Mouse (Mus musculus): ENCODE measurements at regions not wholly inside any gene's neighbourhood (a gene's known extent, or its start where the extent isn't known, plus 50 kb on each side); places are given as distances from the start of the nearest gene placed in this dataset.
"Not testable (repeated sequence)": the region's sequence is repeated elsewhere in the genome, so short reads cannot be mapped to it uniquely, and the experiment has no call there.

DNA sequence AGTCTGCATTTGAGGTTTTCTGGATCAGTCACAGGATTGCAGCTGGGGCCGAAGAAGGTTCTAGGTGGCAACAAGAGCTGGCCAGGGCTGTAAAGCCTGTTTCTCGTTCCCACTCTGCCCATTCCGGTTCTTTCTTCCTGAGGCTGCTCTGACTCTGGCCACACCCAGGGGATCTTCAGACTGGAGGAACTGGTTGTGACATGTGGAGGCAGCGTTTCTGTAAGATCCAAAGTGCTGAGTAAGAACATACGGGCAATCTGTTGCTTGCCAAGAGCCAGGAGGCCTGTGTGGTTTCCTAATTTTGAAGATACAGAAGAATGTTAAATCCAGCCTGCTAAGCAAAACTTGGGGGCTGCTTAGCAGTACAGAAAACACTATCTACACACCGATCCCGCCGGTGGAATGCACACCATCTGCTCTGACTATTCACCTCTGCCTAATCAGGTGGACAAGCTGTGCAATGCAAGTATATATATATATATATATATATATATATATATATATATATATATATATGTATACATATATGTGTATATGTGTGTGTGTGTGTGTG, 99.3 kb upstream of the Bmp2k start:
- WGBS: 39% methylated on average over 8 of the region's 8 CpGs
- Histone ChIP-seq H3K4me1 (replicated peaks; ENCODE audit: control insufficient read depth, insufficient read depth, low read length) (peaks cover 5% of the 10 kb centered on the region; the same call in 1 of the 2 replicates), H3K27ac (ENCODE audit: low read length) (no peak overlapping the region), H3K36me3 (ENCODE audit: control insufficient read depth, insufficient read depth, low read length) (no peaks in the 10 kb centered on the region), H3K9ac (ENCODE audit: low read length) (no peak overlapping the region), H3K4me2 (ENCODE audit: low read depth, low read length) (no peak overlapping the region), H3K4me3 (ENCODE audit: low read length) (no peak overlapping the region), H3K9me3 (ENCODE audit: control insufficient read depth, low read length) (no peaks in the 10 kb centered on the region), H3K27me3 (ENCODE audit: control insufficient read depth, insufficient read depth, low read depth, low read length) (no peaks in the 10 kb centered on the region)
- peak; percentile 74 for ATAC-seq (ENCODE audit: low read depth)

DNA sequence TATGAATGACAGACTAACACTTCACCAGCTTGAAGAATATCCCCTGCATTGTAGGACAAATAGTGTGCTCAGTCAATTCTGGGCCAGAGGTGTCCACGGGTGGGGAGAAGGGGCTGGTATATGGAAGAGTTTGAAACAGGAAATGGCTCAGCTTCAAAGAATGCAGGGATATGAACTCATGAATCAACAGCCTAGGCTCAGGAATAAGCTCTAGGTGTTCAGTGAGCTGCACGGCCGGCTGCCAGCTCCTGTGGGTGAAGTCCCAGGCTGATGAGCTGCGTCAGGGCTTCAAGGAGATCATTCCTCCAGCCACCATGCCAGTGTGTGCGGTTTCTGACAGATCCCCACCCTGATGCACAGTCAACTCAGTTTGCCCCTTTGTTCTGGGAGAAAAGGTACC, 98.8 kb upstream of the Bmp2k start:
- Histone ChIP-seq H3K27me3 (ENCODE audit: control insufficient read depth, insufficient read depth, low read depth, low read length) (no peaks in the 10 kb centered on the region), H3K9me3 (ENCODE audit: control insufficient read depth, low read length) (no peaks in the 10 kb centered on the region), H3K36me3 (ENCODE audit: control insufficient read depth, insufficient read depth, low read length) (no peaks in the 10 kb centered on the region), H3K4me1 (replicated peaks; ENCODE audit: control insufficient read depth, insufficient read depth, low read length) (peaks cover 5% of the 10 kb centered on the region; the same call in 1 of the 2 replicates), H3K27ac (ENCODE audit: low read length) (no peak overlapping the region), H3K9ac (ENCODE audit: low read length) (no peak overlapping the region), H3K4me2 (ENCODE audit: low read depth, low read length) (no peak overlapping the region), H3K4me3 (ENCODE audit: low read length) (no peak overlapping the region)
- no peak for ATAC-seq (ENCODE audit: low read depth)
- WGBS: 43% methylated on average over 5 of the region's 5 CpGs

DNA sequence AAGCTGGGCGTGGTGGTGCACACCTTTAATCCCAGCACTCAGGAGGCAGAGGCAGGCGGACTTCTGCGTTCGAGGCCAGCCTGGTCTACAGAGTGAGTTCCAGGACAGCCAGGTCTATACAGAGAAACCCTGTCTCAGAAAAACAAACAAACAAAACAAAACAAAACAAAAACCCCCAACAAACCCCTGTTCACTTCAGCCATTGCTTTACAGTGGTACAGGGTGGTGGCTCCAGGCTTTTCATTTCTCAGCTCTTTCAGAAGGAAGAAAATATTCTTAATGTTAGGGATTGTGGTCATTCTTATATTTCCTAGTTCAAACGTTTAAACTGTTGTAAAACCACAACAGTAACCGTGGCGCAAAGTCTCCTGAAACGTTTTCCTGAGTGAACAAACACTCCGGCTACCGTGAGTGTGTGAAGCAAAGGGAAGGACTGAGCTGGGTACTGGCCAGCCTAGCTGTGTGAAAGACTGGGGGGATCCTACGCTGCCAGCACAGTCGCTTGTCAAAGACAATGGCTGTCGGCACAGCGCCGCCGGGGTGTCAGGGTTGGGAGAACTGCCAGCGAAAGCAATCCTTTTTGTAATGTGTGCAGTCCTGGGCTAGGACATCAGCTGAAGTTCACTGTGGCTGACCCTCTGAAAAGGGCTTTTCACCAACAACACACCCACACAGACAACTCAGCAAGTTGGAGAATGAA, 91.8 kb upstream of the Bmp2k start:
- Histone ChIP-seq H3K4me3 (ENCODE audit: low read length) (peak overlapping the region; percentile 14), H3K27me3 (ENCODE audit: control insufficient read depth, insufficient read depth, low read depth, low read length) (no peaks in the 10 kb centered on the region)
- peak; percentile 87 for ATAC-seq (ENCODE audit: low read depth)

DNA sequence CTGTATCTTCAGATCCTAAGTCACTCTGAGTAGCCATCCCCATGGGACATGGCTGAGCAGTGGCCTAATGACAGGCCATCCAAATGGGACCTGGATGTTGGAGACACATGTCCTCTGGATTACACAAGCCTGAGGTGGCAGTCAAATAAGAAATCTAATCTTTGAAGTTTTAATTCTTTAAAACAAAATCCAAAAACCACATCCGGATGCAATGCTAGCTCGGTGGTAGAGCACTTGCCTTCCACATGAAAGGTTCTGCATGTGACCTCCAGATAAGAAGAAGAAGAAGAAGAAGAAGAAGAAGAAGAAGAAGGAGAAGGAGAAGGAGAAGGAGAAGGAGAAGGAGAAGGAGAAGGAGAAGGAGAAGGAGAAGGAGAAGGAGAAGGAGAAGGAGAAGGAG, 89.1 kb upstream of the Bmp2k start:
- H3K4me3 ChIP-seq (ENCODE audit: low read length); H3K4me2 ChIP-seq (ENCODE audit: low read depth, low read length); H3K36me3 ChIP-seq (ENCODE audit: control insufficient read depth, insufficient read depth, low read length); H3K9me3 ChIP-seq (ENCODE audit: control insufficient read depth, low read length); H3K9ac ChIP-seq (ENCODE audit: low read length); H3K27ac ChIP-seq (ENCODE audit: low read length); H3K4me1 ChIP-seq (replicated peaks; ENCODE audit: control insufficient read depth, insufficient read depth, low read length); ATAC-seq (ENCODE audit: low read depth); H3K27me3 ChIP-seq (ENCODE audit: control insufficient read depth, insufficient read depth, low read depth, low read length): not testable (repeated sequence)
- WGBS: 82% methylated on average over 2 of the region's 2 CpGs

More for the DNA sequence above, 91.8 kb upstream of the Bmp2k start:
- no peaks in the 10 kb centered on the region; the same call in 1 of the 2 replicates for H3K4me1 ChIP-seq (replicated peaks; ENCODE audit: control insufficient read depth, insufficient read depth, low read length)
- H3K36me3 ChIP-seq (ENCODE audit: control insufficient read depth, insufficient read depth, low read length): no peaks in the 10 kb centered on the region
- H3K9me3 ChIP-seq (ENCODE audit: control insufficient read depth, low read length): no peaks in the 10 kb centered on the region
- no peak overlapping the region for H3K27ac ChIP-seq (ENCODE audit: low read length)
- whole genome bisulfite sequencing: 24% methylated on average over 17 of the region's 17 CpGs
- H3K4me2 ChIP-seq (ENCODE audit: low read depth, low read length): peak overlapping the region; percentile 47
- peak overlapping the region; percentile 49 for H3K9ac ChIP-seq (ENCODE audit: low read length)

GRCm38 (mm10) chr5:96909218-96909617, 88.3 kb upstream of the Bmp2k start:
- no peak overlapping the region for H3K9ac ChIP-seq (ENCODE audit: low read length)
- no peak overlapping the region for H3K4me3 ChIP-seq (ENCODE audit: low read length)
- H3K27me3 ChIP-seq (ENCODE audit: control insufficient read depth, insufficient read depth, low read depth, low read length): no peaks in the 10 kb centered on the region
- H3K9me3 ChIP-seq (ENCODE audit: control insufficient read depth, low read length): no peaks in the 10 kb centered on the region
- no peak overlapping the region for H3K27ac ChIP-seq (ENCODE audit: low read length)
- no peak for ATAC-seq (ENCODE audit: low read depth)
- WGBS: 72% methylated on average over 6 of the region's 6 CpGs
- peaks cover 6% of the 10 kb centered on the region for H3K4me1 ChIP-seq (replicated peaks; ENCODE audit: control insufficient read depth, insufficient read depth, low read length)
- no peak overlapping the region for H3K4me2 ChIP-seq (ENCODE audit: low read depth, low read length)
- no peaks in the 10 kb centered on the region for H3K36me3 ChIP-seq (ENCODE audit: control insufficient read depth, insufficient read depth, low read length)

DNA sequence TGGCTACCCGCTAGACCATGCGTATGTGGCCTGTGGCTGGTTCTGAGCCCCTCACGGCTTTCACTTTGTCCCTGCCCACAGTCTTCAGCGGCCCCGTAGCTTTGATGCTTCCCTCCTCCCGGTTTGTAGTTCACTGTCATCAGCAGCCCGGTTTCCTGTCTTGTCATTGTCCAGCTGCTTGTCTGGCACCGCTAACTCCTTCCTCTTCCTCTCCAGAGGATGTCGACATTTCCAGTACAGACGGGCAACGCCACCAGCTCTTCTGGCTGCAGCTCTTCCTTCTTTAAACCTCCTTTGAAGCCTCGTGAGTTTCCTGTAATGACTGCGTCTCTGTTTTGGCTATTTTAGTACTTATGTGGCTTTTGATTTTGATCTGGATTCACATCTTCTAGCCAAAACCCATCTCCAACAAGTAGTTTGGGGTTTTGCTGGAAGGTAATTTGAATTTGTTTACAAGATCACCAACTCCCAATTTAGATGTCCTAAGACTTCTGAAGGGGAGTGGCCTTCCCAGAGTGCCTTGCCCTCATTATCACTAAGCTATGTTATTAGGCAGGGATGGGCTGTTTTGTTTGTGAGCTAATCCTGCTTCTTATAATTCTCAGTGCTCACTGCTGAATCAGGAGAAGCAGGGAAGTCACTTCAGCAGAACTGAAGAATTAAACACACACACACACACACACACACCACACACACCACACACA, 85.8 kb upstream of the Bmp2k start:
- Histone ChIP-seq H3K27me3 (ENCODE audit: control insufficient read depth, insufficient read depth, low read depth, low read length) (no peaks in the 10 kb centered on the region), H3K4me2 (ENCODE audit: low read depth, low read length) (peak overlapping the region; percentile 37), H3K4me1 (replicated peaks; ENCODE audit: control insufficient read depth, insufficient read depth, low read length) (peaks cover 6% of the 10 kb centered on the region), H3K9ac (ENCODE audit: low read length) (no peak overlapping the region), H3K36me3 (ENCODE audit: control insufficient read depth, insufficient read depth, low read length) (no peaks in the 10 kb centered on the region), H3K4me3 (ENCODE audit: low read length) (peak overlapping the region; percentile 1; the same call in 1 of the 2 replicates), H3K9me3 (ENCODE audit: control insufficient read depth, low read length) (no peaks in the 10 kb centered on the region), H3K27ac (ENCODE audit: low read length) (peak overlapping the region; percentile 90)
- peak; percentile 91 for ATAC-seq (ENCODE audit: low read depth)
- WGBS: 27% methylated on average over 13 of the region's 13 CpGs

- Histone ChIP-seq H3K4me1 (replicated peaks; ENCODE audit: control insufficient read depth, insufficient read depth, low read length) (peaks cover 11% of the 10 kb centered on the region), H3K9me3 (ENCODE audit: control insufficient read depth, low read length) (no peaks in the 10 kb centered on the region), H3K9ac (ENCODE audit: low read length) (no peak overlapping the region), H3K36me3 (ENCODE audit: control insufficient read depth, insufficient read depth, low read length) (no peaks in the 10 kb centered on the region), H3K4me2 (ENCODE audit: low read depth, low read length) (no peak overlapping the region; the same call in 1 of the 2 replicates), H3K27me3 (ENCODE audit: control insufficient read depth, insufficient read depth, low read depth, low read length) (no peaks in the 10 kb centered on the region), H3K4me3 (ENCODE audit: low read length) (no peak overlapping the region), H3K27ac (ENCODE audit: low read length) (peak overlapping the region; percentile 90)
- peak; percentile 45 for ATAC-seq (ENCODE audit: low read depth)
- 53% methylated on average over 4 of the region's 4 CpGs for whole genome bisulfite sequencing
These were observed 85.2 kb upstream of the Bmp2k start for GRCm38 (mm10) chr5:96912254-96912635.

DNA sequence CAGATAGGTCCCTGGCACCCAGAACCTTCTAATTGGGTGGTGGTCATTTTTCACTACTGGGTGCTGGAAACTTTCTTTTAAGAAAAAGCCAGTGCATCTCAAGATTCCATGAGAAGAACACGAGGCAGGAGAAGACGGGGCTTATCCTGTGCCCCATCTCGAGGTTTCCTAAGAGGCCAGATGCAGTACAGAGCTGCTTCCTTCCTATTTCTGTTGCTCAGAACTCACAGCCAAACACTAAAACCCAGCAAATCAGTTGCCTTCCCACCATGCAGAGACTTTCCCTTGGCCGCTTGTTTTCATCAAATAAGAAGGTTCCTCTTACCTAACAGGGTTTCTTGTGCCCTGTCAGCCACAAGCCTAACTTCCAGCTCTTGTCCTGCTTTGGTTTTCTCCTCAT, 84.7 kb upstream of the Bmp2k start:
- Histone ChIP-seq H3K9ac (ENCODE audit: low read length) (no peak overlapping the region), H3K9me3 (ENCODE audit: control insufficient read depth, low read length) (no peaks in the 10 kb centered on the region), H3K27me3 (ENCODE audit: control insufficient read depth, insufficient read depth, low read depth, low read length) (no peaks in the 10 kb centered on the region), H3K4me1 (replicated peaks; ENCODE audit: control insufficient read depth, insufficient read depth, low read length) (peaks cover 14% of the 10 kb centered on the region), H3K27ac (ENCODE audit: low read length) (peak overlapping the region; percentile 65), H3K36me3 (ENCODE audit: control insufficient read depth, insufficient read depth, low read length) (no peaks in the 10 kb centered on the region), H3K4me3 (ENCODE audit: low read length) (no peak overlapping the region), H3K4me2 (ENCODE audit: low read depth, low read length) (no peak overlapping the region)
- 45% methylated on average over 4 of the region's 4 CpGs for WGBS
- ATAC-seq (ENCODE audit: low read depth): no peak

- peak overlapping the region; percentile 65 for H3K27ac ChIP-seq (ENCODE audit: low read length)
- H3K4me3 ChIP-seq (ENCODE audit: low read length): no peak overlapping the region
- peaks cover 17% of the 10 kb centered on the region for H3K4me1 ChIP-seq (replicated peaks; ENCODE audit: control insufficient read depth, insufficient read depth, low read length)
- H3K4me2 ChIP-seq (ENCODE audit: low read depth, low read length): no peak overlapping the region
- H3K36me3 ChIP-seq (ENCODE audit: control insufficient read depth, insufficient read depth, low read length): no peaks in the 10 kb centered on the region
- WGBS: 31% methylated on average over 1 of the region's 1 CpGs
- no peaks in the 10 kb centered on the region for H3K9me3 ChIP-seq (ENCODE audit: control insufficient read depth, low read length)
- no peak overlapping the region for H3K9ac ChIP-seq (ENCODE audit: low read length)
- ATAC-seq (ENCODE audit: low read depth): no peak
- no peaks in the 10 kb centered on the region for H3K27me3 ChIP-seq (ENCODE audit: control insufficient read depth, insufficient read depth, low read depth, low read length)
These were observed 83.8 kb upstream of the Bmp2k start for GRCm38 (mm10) chr5:96913711-96914110.
